Mouse (Mus musculus) frontal cortex, postnatal 25 days (tissue): ENCODE measurements at regions not wholly inside any gene's neighbourhood (a gene's known extent, or its start where the extent isn't known, plus 50 kb on each side); places are given as distances from the start of the nearest gene placed in this dataset.

Experiments used
- DNase-seq, 2 experiments: peaks; one replicate each; pipeline ENCODE4 v3.0.0; 2022; ENCODE audit warnings: low spot score in 2 of 2

- no peak for DNase-seq
These were observed 1051.4 kb downstream of the Slc22a22 start for GRCm38 (mm10) chr15:56425986-56426385.

GRCm38 (mm10) chr15:56420681-56421080, 1056.7 kb downstream of the Slc22a22 start:
- DNase-seq: no peak

DNA sequence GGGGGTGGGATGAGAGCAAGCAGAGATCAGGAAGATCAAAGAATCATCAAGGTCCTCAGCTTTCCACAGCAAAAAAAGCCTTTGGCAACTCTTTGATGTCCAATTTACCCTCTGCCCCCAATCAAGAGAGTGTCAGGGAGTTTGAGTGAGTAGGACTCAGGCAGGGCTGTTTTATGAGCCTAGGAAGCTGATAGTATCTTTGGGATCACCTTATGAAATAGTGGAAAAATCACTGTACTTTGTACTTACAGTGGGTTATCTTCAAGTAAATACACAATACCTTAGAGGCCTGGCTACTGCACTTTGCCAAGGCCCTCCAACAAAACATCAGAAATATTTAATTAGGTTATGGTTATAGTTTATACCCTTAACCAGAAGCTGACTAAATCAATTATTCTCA, 1085.4 kb downstream of the Slc22a22 start:
- DNase-seq: no peak

- no peak for DNase-seq
These were observed 1098.9 kb downstream of the Slc22a22 start for GRCm38 (mm10) chr15:56378511-56378910.

GRCm38 (mm10) chr15:56350903-56351302, 1126.5 kb downstream of the Slc22a22 start:
- DNase-seq: no peak

GRCm38 (mm10) chr15:56346111-56346510, 1131.3 kb downstream of the Slc22a22 start:
- no peak for DNase-seq

- DNase-seq: no peak
These were observed 1132.5 kb downstream of the Slc22a22 start for GRCm38 (mm10) chr15:56344973-56345372.

- no peak for DNase-seq
These were observed 1133.0 kb downstream of the Slc22a22 start for GRCm38 (mm10) chr15:56344304-56344932.

GRCm38 (mm10) chr15:56337879-56338278, 1139.5 kb downstream of the Slc22a22 start:
- DNase-seq: no peak

DNA sequence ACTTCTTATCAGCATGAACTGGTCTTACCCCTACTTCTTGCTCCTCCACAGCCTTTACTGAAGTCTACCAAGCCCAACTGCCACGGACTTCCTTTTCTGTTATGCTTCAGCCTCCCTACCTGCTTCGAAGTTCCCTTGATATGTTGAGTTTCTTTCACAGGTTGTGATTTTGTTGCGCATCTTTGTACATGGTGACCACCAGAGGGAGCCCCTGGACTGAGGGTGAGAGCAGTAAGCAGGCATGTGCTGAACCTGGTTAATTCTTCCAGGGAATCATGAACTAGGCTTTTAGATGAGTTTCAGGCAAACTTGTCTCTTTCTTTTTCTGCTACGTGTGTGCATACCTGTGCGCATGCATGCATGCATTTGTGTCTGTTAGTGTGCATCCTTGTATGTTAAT, 1141.0 kb downstream of the Slc22a22 start:
- DNase-seq: peak; percentile 51 to 56

DNA sequence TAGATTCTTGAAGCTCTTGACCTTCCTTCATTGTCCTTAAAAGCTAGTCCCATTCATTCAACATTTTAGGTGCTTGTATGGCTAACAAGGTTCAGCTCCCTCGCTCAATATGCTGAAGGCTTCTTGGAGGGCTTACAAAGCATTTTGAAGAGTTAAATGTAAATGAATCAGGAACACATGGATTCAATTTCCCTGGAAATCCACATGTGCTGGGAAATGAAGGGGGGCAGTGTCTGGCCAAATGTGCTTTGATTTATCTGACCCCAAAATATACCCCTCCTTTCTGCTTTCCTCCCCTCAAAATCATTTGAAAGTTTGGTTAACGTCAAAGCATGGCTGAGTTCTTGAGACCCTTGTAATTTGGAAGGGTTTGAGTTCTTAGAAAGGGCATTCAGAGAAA, 1142.4 kb downstream of the Slc22a22 start:
- no peak for DNase-seq

DNA sequence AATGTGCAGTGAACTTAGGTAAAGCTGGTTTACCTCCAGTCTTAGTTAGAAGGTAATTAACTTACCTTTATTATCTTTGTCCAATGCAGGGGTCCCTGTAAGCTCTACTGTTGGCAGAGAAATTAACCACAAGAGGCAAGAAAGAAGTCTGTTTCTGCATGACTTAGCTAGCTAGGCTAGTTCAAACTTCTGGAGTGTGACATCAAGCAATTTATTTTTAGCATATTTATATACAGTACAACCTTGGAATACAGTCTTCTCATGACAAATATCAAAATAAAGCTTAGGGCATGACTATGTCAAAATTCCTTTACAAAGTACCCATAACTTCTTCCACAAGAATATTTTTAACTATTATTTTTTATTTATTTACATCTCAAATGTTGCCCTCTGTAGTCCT, 1156.9 kb downstream of the Slc22a22 start:
- no peak for DNase-seq

- DNase-seq: no peak
These were observed 1182.5 kb downstream of the Slc22a22 start for GRCm38 (mm10) chr15:56294910-56295438.

GRCm38 (mm10) chr15:56278622-56279301, 1198.7 kb downstream of the Slc22a22 start:
- DNase-seq: no peak

GRCm38 (mm10) chr15:56278006-56278405, 1199.4 kb downstream of the Slc22a22 start:
- no peak for DNase-seq

DNA sequence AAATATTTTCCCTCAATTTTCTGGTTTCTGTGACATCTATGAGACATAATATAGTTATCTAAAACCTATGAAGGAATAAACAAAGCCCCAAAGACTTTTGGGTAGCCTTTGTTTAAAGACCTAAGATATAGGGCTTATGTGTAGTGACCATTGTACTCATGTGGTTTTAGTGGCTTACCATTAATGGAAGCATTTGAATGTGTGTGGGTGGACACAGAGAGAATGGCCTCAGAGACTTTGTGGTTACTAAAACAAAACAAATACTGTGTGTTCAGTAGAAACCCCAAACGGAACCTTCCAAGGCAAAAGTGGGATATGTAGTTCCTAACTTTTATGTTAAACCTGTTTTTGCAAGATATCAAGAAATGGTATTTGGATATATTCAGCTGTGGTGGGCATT, 1228.7 kb downstream of the Slc22a22 start:
- no peak for DNase-seq

GRCm38 (mm10) chr15:56244004-56244735, 1233.3 kb downstream of the Slc22a22 start:
- no peak for DNase-seq

DNA sequence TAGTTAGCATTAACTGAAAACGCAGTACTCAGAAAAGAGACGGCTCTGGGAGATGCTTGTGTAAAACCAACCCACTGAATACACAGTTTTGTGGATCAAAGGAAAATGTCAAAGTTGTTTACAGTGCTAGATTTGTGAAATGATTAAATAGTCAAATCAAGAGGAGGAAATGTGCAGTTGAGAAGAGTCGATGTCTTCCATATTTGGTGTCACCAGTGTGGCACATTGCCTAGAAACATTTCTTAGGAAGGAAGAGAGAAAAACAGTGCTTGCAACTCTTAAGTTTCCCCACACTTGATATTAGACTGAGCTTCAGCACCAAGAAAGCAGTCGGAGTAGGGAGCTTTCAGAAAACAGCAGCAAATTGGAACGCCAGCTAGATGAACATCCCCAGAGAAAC, 1274.9 kb downstream of the Slc22a22 start:
- no peak for DNase-seq

DNA sequence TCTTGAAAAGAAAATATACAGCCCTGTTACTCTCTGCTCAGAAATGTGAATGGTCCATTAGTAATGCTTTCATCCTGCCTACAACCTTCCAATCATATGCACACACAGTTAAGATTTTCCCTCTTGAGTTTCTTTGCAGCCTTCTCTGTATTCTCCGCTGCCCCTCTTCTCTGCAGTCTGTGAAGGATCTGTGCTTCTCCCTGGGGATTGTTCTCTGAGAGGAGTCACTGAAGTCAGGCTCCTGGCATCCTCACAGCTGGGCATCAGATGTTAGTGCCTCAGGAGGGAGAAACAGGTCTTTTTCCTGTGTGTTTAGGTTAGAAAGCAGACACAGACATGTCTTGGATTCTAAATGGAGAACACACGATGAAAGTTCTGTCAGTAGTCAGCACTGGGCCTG, 1278.1 kb downstream of the Slc22a22 start:
- DNase-seq: no peak

GRCm38 (mm10) chr15:56197425-56198201, 1279.8 kb downstream of the Slc22a22 start:
- DNase-seq: no peak

GRCm38 (mm10) chr15:56166236-56166635, 1311.2 kb downstream of the Slc22a22 start:
- no peak for DNase-seq

GRCm38 (mm10) chr15:56158726-56159125, 1318.7 kb downstream of the Slc22a22 start:
- no peak for DNase-seq
